Mouse (Mus musculus) Muller cell, postnatal 12 days (primary cell): ENCODE measurements at regions not wholly inside any gene's neighbourhood (a gene's known extent, or its start where the extent isn't known, plus 50 kb on each side); places are given as distances from the start of the nearest gene placed in this dataset.

Experiments
- DNase-seq: peaks from one replicate; pipeline ENCODE4 v3.0.0-alpha.2; 2015; ENCODE audit errors: inconsistent ontology term

DNA sequence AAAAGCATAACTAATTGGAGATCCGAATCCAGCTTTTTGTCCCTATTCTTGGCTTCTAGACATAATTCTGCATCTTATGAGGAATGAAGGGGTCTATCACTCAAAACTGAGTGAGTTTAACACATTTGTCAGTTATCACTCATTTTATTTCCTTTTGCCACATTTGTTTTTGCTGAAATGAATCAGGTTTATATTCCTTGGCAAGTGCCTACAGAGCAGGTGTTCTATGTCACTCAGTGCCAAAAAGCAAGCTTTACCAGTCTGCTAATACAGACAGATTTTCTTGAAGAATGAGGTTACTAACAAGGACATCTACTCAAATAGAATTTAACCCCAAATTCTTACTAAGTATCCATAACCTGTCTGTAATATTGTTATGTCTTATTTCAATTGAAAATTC is 751.4 kb downstream of the Hace1 start:
- DNase-seq: no peak

DNA sequence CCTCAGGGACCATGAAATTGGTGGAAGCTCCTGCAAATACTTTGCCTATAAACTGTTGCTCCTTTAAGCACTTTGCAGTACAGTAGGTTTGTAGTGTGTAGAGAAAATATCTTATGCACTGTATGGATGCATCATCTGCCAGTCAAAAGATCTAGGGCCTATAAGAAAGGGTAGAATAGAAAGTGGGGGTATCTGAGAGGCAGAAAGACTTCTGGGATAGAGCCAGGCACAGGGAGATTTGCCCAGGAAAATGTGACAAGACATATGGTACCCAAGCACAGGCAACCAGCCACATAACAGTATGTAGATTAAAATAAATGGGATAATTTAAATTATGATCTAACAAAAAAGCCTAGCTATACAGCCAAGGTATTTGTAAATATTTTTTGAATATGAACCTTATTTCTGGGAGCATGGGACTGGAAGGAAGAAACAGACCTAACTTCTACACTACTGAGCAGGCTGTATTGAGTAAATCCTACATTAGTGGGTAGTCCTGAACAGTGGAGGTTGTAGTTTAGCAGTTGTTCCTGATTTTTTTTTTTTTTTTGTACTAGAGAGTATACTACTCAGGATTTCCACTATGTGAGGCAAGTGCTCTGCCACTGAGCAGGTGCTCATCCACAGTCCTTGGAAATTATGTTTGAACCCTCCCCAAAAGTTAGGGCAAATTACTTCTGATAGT is 754.1 kb downstream of the Hace1 start:
- no peak for DNase-seq

DNA sequence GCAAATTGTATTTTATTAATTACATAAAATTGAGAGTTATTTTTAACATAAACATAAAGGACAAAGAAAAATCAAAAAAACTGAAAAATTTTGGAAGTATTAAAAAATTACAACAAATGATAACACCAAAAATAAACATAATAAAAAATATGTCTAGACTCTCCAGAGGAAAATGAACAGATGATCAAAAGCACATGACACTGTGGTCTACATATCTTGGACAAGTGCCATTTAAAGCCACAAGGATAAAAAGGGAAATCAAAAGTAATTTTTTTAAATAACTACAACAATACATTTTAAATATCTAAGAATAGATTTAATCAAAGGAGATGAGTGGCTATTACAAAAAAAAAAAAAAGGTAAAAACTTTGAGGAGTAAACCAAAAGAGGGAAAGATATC is 755.6 kb downstream of the Hace1 start:
- DNase-seq: no peak

DNA sequence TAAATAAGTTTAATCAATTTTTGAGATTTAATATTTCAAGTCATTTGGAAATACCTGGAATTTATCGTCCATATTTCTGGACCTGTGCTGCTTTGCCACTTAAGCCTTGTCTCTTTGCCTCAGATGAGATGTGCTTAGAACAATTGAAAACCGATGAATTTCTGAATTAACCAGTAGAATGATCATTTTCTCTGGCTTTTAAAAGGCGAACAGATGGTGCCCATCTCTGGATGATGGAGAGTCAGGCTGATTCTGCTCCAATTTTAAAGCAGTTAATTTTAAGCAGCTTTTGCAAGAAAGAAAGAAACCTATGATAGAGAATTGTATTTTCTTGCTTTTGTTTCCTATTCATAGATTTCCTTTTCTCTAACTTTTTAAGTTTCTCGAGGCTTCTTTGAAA is 767.7 kb downstream of the Hace1 start:
- no peak for DNase-seq

DNA sequence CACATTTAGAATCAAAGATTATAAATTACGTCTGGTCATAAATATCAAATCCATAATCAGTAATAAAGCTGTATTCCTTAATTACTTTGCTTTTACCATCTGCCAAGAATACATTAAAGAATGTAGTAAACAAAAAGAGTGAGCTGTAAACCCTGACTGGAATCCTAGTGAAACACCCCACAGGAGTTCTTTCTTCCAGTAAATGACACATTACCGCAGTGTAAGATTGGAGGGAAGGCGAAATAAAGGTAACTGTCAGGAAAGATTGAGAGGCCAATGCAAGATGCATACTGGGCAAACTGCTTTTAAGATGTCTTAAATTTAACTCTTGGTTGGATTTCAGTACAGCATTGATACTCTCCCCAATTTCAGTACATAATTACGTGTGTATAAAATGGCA is 772.0 kb downstream of the Hace1 start:
- no peak for DNase-seq

- DNase-seq: peak; percentile 83
These were observed 772.6 kb downstream of the Hace1 start for GRCm38 (mm10) chr10:46350196-46350595.

- DNase-seq: no peak
These were observed 779.1 kb downstream of the Hace1 start for GRCm38 (mm10) chr10:46356775-46357174.

DNA sequence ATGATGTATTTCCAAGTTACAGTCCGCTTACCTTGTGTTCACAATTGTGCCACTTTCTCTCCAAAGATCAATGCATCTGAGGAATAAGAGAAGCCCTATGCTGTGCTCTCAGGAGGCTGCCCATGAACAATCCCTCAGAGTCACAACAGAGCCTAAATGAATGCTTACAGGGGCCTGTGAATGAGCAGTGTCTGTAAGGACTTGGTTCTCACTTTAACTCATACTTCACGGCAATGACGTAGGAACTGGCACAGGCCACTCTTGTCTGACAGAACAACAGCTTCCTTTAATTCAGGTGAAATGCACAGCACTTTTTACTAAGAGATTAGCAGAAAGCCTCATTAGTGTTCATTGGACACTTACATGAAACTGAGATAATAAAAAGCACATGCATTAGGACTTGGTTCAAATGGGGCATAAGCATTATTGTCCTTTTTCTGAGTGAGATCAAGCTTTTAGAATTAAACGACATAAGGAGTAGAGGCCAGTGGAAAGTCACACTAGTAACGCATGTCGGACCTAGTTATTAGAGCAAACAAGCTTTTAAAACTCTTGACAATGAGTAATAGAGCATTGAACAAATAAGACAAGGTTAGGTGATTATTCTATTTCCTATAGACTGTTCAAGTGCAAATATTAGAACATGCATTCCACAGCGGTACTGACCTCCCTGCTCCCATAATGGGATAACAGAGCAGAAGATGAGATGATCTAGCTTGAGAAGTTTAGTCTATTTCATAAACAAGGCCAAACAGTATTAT is 796.3 kb downstream of the Hace1 start:
- no peak for DNase-seq

DNA sequence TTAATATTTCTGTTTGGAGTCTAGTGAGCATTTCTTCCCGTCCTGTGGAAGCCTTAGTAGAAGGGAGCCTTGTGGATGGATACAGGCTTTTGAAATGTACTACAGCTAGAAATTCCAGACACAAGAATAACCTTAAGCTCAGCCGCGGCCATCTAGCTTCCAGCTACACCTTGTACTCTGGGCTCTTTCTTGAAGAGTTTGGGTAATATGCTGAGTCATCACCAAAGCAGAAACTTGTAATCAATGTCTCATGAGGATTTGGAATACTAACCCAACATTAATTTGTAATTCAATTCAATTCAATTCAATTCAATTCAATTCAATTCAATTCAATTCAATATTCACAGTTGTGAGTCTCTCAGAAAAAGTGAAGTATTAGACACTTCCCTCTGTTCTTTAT is 797.0 kb downstream of the Hace1 start:
- DNase-seq: no peak

DNA sequence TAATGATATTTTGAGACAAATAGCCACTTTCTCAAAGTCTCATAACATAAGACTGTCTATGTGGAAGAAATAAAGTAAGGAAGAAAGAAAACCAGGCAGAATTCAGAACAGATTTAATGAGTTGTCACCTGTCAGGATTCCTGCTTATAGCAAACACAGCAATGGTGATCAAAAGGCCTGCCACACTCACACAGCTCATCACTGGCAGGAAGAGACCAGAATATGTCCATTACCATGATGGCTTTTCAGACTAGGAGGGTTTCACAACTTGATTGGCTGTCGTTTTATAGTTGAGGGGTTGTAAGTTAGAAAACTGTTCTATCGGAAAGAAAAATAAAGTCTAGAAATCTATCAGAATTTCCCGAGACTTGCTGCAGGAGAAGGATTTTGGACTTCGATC is 819.5 kb downstream of the Hace1 start:
- no peak for DNase-seq

DNA sequence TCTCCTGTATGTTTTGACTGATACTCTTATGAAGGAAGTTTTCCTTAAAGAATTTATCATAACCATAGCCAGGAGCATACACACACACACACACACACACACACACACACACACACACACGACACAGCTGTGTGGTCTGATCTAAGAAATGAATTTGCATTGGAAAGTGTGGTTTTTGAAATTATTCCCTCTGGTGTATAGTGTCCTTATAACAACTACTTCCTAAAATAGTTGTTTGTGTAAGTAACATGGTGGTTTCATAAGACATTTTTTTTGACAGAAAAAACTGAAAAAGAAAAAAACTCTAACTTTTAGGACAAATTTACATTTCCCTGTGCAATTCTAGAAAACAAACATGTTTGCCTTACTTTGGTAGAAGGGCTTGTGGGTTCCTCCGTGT is 826.3 kb downstream of the Hace1 start:
- no peak for DNase-seq
